Mouse (Mus musculus) midbrain, embryonic 14.5 days (tissue): ENCODE results near the gene Coro2b. TPM values are rescaled to one million over a fixed set of nuclear protein-coding genes. Genes with fewer than 3 reads are reported as not detected.

Source experiments
- ATAC-seq: fragments of 200-750 bp; cut with Nextera tagmentation; 2 replicates; pipeline ENCODE4 v1.8.0; 2017; ENCODE audit warnings: moderate number of reproducible peaks, moderate library complexity; ENCODE audit not compliant: low FRiP score, low TSS enrichment
- DNase-seq: peaks from one replicate; pipeline ENCODE4 v3.0.0-alpha.2; 2015
- H3K27ac ChIP-seq: fragments of 300-500 bp; sonication (generic); replicated peaks from 2 replicates; pipeline ENCODE4 v1.5.1; 2014; ENCODE audit warnings: mild to moderate bottlenecking, low read depth, low read length, moderate library complexity
- H3K27me3 ChIP-seq: fragments of 300-500 bp; sonication (generic); 2 replicates; pipeline ENCODE4 v1.6.1; 2014; ENCODE audit warnings: low read length, control low read depth, mixed read lengths; ENCODE audit not compliant: control insufficient read depth, insufficient read depth
- H3K36me3 ChIP-seq: fragments of 300-500 bp; sonication (generic); 2 replicates; pipeline ENCODE4 v1.6.1; 2014; ENCODE audit warnings: low read length, control low read depth; ENCODE audit not compliant: control insufficient read depth, insufficient read depth
- H3K4me1 ChIP-seq: fragments of 300-500 bp; sonication (generic); 2 replicates; pipeline ENCODE4 v1.6.1; 2014; ENCODE audit warnings: mild to moderate bottlenecking, antibody characterized with exemption, low read length, control low read depth; ENCODE audit not compliant: control insufficient read depth, insufficient read depth
- H3K4me2 ChIP-seq: fragments of 300-500 bp; sonication (generic); 2 replicates; pipeline ENCODE4 v1.6.1; 2014; ENCODE audit warnings: mild to moderate bottlenecking, low read length, moderate library complexity
- H3K4me3 ChIP-seq: fragments of 300-500 bp; sonication (generic); replicated peaks from 2 replicates; pipeline ENCODE4 v1.5.1; 2014; ENCODE audit warnings: low read depth, low read length
- H3K9ac ChIP-seq: fragments of 300-500 bp; sonication (generic); replicated peaks from 2 replicates; pipeline ENCODE4 v1.6.1; 2014; ENCODE audit warnings: mild to moderate bottlenecking, low read length, moderate library complexity
- H3K9me3 ChIP-seq: fragments of 300-500 bp; sonication (generic); 2 replicates; pipeline ENCODE4 v1.6.1; 2016; ENCODE audit warnings: low read length, control low read depth, mixed read lengths; ENCODE audit not compliant: control insufficient read depth
- WGBS: fragments of 180-500 bp; shearing (Covaris S2); extraction: QIAGEN DNeasy Blood & Tissue Kit; methylation state at CpG from one replicate; pipeline ENCODE4 v1.1.7; 2014; 5-methylcytosine and 5-hydroxymethylcytosine counted together
- polyA plus RNA-seq: library from polyadenylated mRNA; unstranded; fragments of >200 nt; fragmentation: Nextera tagmentation; extraction: Ambion mirVana; gene quantifications from 2 replicates; pipeline ENCODE4 v1.2.1, GENCODE M21; 2014

Gene Coro2b
- polyA plus RNA-seq, 1 experiment from 2014 or later: 34.5 TPM

- Histone ChIP-seq H3K36me3 (no peaks in the 10 kb centered on the region), H3K27ac (no peak overlapping the region), H3K9me3 (no peaks in the 10 kb centered on the region), H3K9ac (peak overlapping the region; percentile 83; the same call in 1 of the 2 replicates), H3K4me2 (peak overlapping the region; percentile 82), H3K27me3 (no peaks in the 10 kb centered on the region), H3K4me1 (peaks cover 59% of the 10 kb centered on the region), H3K4me3 (0 out of 2 replicates have a peak overlapping the region, but pooled peaks have one; percentile 70)
- no peak for DNase-seq
- WGBS: 63% methylated on average over 7 of the region's 7 CpGs
- no peak for ATAC-seq
Observed at GRCm38 (mm10) chr9:62534691-62535090, 2.2 kb downstream of the Coro2b start.

- no peak for DNase-seq
- H3K4me2 ChIP-seq: peak overlapping the region; percentile 82; the same call in 1 of the 2 replicates
Observed at GRCm38 (mm10) chr9:62534158-62534557, 2.7 kb downstream of the Coro2b start.

GRCm38 (mm10) chr9:62532876-62533275, 4.0 kb downstream of the Coro2b start:
- WGBS: 49% methylated on average over 11 of the region's 11 CpGs
- 0 out of 2 replicates have a peak overlapping the region, but pooled peaks have one; percentile 9 for H3K9ac ChIP-seq
- H3K4me2 ChIP-seq: peak overlapping the region; percentile 27

More at GRCm38 (mm10) chr9:62534158-62534557, 2.7 kb downstream of the Coro2b start:
- WGBS: 94% methylated on average over 2 of the region's 2 CpGs
- H3K36me3 ChIP-seq: no peaks in the 10 kb centered on the region
- H3K9ac ChIP-seq: no peak overlapping the region
- no peak overlapping the region for H3K27ac ChIP-seq
- H3K9me3 ChIP-seq: no peaks in the 10 kb centered on the region
- no peak for ATAC-seq
- no peak overlapping the region for H3K4me3 ChIP-seq
- H3K4me1 ChIP-seq: peaks cover 60% of the 10 kb centered on the region
- H3K27me3 ChIP-seq: no peaks in the 10 kb centered on the region

DNA sequence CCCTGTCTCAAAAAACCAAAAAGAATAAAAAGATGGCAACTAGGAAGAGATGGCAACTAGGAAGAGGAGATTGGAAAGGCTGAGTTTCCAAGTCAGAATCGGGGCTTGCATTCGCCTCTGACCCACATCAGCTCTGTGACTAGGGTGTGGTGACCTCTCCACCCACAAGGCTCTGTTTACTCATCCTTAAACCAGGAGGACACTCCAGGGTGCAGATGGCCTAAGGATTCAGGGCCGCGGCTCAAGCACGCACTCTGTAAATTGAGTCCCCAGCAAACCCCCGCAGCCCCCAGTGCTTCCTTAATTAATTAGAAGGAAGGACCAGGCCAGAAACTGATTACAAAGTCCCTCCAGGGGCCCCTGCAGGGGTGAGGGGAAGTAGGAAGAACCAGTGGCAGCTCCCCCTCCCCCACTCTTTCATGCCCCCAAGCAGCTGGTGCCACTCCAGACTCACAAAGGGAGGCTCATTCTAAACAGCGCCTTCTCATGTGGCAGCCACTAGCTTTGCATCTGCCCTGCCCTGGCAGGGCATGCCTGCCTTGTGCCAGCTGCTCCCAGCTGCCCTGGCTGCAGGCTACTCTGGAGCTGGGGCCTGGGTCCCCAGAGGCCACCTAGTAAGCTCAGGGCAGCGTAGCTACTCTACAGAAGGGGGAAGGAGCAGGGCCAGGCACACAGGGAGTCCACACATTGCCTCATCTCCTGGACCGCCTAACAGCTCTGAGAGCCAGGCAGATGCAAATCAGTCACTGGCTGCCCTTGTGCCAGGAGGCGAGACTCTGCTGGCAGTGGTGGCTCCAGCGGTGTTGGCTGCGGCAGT, 5.2 kb downstream of the Coro2b start:
- no peaks in the 10 kb centered on the region for H3K36me3 ChIP-seq
- H3K4me1 ChIP-seq: peaks cover 72% of the 10 kb centered on the region
- H3K9me3 ChIP-seq: no peaks in the 10 kb centered on the region
- peak overlapping the region; percentile 36 for H3K9ac ChIP-seq
- DNase-seq (peak; percentile 87), ATAC-seq (peak; percentile 79)
- 6% methylated on average over 12 of the region's 12 CpGs for WGBS
- H3K27me3 ChIP-seq: no peaks in the 10 kb centered on the region
- H3K27ac ChIP-seq: peak overlapping the region; percentile 90
- H3K4me2 ChIP-seq: peak overlapping the region; percentile 27
- H3K4me3 ChIP-seq: no peak overlapping the region

More at GRCm38 (mm10) chr9:62532876-62533275, 4.0 kb downstream of the Coro2b start:
- Histone ChIP-seq H3K4me1 (peaks cover 60% of the 10 kb centered on the region), H3K36me3 (no peaks in the 10 kb centered on the region), H3K9me3 (no peaks in the 10 kb centered on the region), H3K4me3 (no peak overlapping the region), H3K27ac (peak overlapping the region; percentile 90), H3K27me3 (no peaks in the 10 kb centered on the region)
- DNase-seq: no peak
- ATAC-seq: no peak

DNA sequence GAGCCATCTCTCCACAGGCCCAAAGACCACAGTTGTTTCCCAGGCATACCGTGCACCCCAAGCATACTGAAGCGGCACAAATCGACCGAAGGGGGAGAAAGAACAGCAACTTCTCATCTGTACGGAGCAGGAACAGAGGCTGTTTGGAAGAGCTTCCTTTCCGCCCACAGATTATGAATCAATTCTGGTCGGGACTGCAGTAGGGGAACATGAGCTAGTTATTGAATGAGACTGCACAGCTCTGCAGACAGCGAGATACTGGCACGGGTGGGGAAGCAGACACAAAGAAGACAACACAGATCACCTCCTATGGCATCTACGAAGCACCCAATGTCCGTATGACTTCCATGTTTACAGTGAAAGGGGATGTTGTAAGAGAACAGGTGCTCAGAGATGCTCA, 8.3 kb downstream of the Coro2b start:
- no peak overlapping the region for H3K27ac ChIP-seq
- peaks cover 3% of the 10 kb centered on the region; the same call in 1 of the 2 replicates for H3K27me3 ChIP-seq
- H3K4me1 ChIP-seq: peaks cover 65% of the 10 kb centered on the region
- H3K9ac ChIP-seq: no peak overlapping the region
- H3K9me3 ChIP-seq: no peaks in the 10 kb centered on the region
- DNase-seq (no peak), ATAC-seq (no peak)
- H3K4me2 ChIP-seq: no peak overlapping the region
- no peak overlapping the region for H3K4me3 ChIP-seq
- no peaks in the 10 kb centered on the region for H3K36me3 ChIP-seq
- WGBS: 82% methylated on average over 11 of the region's 11 CpGs

DNA sequence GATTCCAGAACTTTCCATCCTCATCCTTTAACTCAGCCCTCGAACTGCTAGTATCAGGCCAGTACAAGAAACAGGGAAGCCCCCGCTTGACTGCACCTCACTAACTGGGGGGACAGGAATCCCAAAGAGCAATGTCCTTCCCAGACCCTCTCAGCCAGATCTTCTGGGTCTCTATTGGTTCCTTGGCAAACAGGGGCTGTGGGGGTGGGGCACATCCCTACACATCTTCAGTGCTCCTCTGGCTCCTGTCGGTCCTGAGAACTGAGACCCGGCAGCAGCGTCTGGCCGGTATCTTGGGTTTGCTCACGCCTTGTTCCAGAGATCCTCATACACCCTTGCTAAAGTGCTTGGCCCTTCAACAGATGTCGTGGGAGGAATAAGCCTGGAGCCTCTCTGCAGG, 10.0 kb downstream of the Coro2b start:
- peaks cover 3% of the 10 kb centered on the region; the same call in 1 of the 2 replicates for H3K27me3 ChIP-seq
- no peak overlapping the region for H3K4me3 ChIP-seq
- H3K4me2 ChIP-seq: no peak overlapping the region
- ATAC-seq: no peak
- no peak overlapping the region for H3K9ac ChIP-seq
- WGBS: 79% methylated on average over 8 of the region's 8 CpGs
- H3K4me1 ChIP-seq: peaks cover 63% of the 10 kb centered on the region
- no peak for DNase-seq
- H3K36me3 ChIP-seq: no peaks in the 10 kb centered on the region
- H3K9me3 ChIP-seq: no peaks in the 10 kb centered on the region
- 0 out of 2 replicates have a peak overlapping the region, but pooled peaks have one; percentile 55 for H3K27ac ChIP-seq

- Histone ChIP-seq H3K4me1 (peaks cover 63% of the 10 kb centered on the region), H3K9ac (no peak overlapping the region), H3K4me2 (no peak overlapping the region), H3K36me3 (no peaks in the 10 kb centered on the region), H3K27me3 (peaks cover 3% of the 10 kb centered on the region; the same call in 1 of the 2 replicates), H3K9me3 (no peaks in the 10 kb centered on the region), H3K27ac (peak overlapping the region; percentile 55), H3K4me3 (no peak overlapping the region)
- DNase-seq (peak; percentile 73), ATAC-seq (peak; percentile 44; the same call in 1 of the 2 replicates)
- 3% methylated on average over 3 of the region's 3 CpGs for WGBS
Observed at GRCm38 (mm10) chr9:62526451-62526850, 10.4 kb downstream of the Coro2b start.

DNA sequence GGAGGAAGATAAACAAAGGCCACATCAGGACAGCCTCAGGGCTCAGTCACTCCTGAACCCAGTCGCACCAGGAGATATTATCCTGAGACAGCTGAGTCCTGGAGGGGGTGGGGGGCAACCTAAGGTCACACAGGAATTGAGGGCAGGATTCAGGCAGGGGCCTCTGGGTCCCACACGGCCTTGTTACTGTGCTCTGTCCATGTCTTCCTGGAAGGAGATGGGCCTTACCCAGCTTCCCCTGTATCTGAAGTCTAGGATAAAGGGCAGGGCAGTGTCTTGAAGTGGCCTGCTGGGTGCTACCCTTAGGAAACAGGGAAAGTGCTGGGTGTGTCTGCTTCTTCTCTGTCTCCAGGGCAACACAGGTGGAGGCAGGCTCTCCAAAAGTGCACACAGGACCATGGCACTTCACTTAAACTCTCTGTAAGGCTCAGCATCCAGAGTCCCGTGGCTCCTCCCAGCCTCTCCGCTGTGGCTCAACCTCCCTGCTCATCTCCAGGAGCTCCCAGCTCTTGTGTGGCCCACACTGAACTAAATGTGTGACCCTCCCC, 12.0 kb downstream of the Coro2b start:
- no peak for ATAC-seq
- no peak overlapping the region for H3K27ac ChIP-seq
- 56% methylated on average over 4 of the region's 4 CpGs for WGBS

More for the DNA sequence above, 12.0 kb downstream of the Coro2b start:
- Histone ChIP-seq H3K9ac (0 out of 2 replicates have a peak overlapping the region, but pooled peaks have one; percentile 7), H3K9me3 (no peaks in the 10 kb centered on the region), H3K4me3 (no peak overlapping the region), H3K4me1 (peaks cover 60% of the 10 kb centered on the region), H3K27me3 (peaks cover 3% of the 10 kb centered on the region; the same call in 1 of the 2 replicates), H3K4me2 (no peak overlapping the region), H3K36me3 (no peaks in the 10 kb centered on the region)
- no peak for DNase-seq
